Mouse (Mus musculus): ENCODE measurements at regions not wholly inside any gene's neighbourhood (a gene's known extent, or its start where the extent isn't known, plus 50 kb on each side); places are given as distances from the start of the nearest gene placed in this dataset.

DNA sequence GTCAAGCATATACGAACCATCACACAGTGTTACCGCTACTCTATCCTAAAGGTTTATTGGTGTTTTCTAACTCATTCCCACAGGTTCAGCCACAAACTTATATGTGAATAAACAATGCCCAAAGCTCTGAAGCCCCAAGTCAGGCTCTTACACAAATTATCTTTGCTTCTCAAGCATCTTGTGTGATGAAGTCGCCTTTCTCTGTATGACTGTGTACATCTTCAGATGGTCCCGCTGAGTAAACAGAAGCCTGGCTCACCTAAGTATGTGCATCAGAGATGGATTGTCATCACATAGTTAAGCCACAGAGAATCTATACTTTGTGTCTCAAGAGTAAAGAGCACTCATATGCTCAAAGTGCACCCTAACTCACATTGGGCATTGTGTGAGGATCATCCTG is 462.3 kb upstream of the Adamts16 start:
- TF ChIP-seq CTCF (conservative IDR thresholded peaks at IDR 0.05; ENCODE audit: insufficient read depth, insufficient read length, low read depth, low read length) (no peak), POLR2A (IDR thresholded peaks at IDR 0.05; ENCODE audit: low read depth, low read length) (no peak)
